ENCODE assay signal across 15 mouse cellular contexts in the genomic region with DNA sequence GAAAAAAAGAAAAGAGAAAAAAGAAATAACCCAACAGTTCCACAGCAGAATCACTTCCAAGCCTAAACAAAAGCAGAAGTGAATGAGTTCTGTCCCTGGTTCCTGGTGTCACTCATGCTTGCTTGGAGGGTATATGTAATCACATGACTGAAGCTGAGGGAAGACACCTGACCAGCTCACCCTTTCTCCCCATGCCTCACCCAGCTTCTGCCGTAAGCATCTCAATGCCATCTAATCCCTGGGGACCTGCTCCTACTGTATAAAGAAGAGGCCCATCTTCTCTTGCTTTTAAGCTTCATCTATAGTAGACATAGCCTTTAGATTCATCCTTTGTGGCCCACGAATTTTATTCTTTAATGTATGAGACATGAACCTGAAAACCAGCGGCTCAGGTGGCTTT.
"Had no signal": no experiment of that assay in that cellular context is flagged by ENCODE, and none has a peak within 500 bp of the region (broad histone marks: within the 10 kb centered on the region; RNA-seq: fewer than 3 reads in every experiment).

No protein-coding gene starts in this region.

- ATAC-seq: liver, postnatal 0 days; lung, postnatal 0 days; midbrain, embryonic 15.5 days had no signal

- H3K36me3 ChIP-seq: liver, embryonic 13.5 days; liver, embryonic 15.5 days; lung, embryonic 15.5 days; midbrain, embryonic 12.5 days; midbrain, embryonic 15.5 days; neural tube, embryonic 12.5 days had no signal

- H3K4me3 ChIP-seq: liver, embryonic 13.5 days; liver, embryonic 15.5 days; lung, embryonic 15.5 days; megakaryocyte, embryonic 14.5 days; midbrain, embryonic 12.5 days; midbrain, embryonic 15.5 days; neural tube, embryonic 12.5 days had no signal

- H3K4me2 ChIP-seq: liver, embryonic 13.5 days; liver, embryonic 15.5 days; lung, embryonic 15.5 days; midbrain, embryonic 12.5 days; midbrain, embryonic 15.5 days; neural tube, embryonic 12.5 days had no signal

- DNase-seq: liver, embryonic 13.5 days; liver, postnatal 0 days; lung, adult 2 months; lung, postnatal 4 days; right cerebral cortex, postnatal 14 days; thymus, adult 18-20 months; thymus, postnatal 14 days; thymus, postnatal 36 days had no signal

- H3K27ac ChIP-seq: liver, embryonic 13.5 days; liver, embryonic 15.5 days; lung, embryonic 15.5 days; midbrain, embryonic 12.5 days; midbrain, embryonic 15.5 days; neural tube, embryonic 12.5 days had no signal

- H3K4me1 ChIP-seq: lung, embryonic 15.5 days; megakaryocyte, embryonic 14.5 days; midbrain, embryonic 12.5 days; midbrain, embryonic 15.5 days; neural tube, embryonic 12.5 days had no signal

- H3K27me3 ChIP-seq: liver, embryonic 13.5 days; liver, embryonic 15.5 days; lung, embryonic 15.5 days; midbrain, embryonic 12.5 days; midbrain, embryonic 15.5 days; neural tube, embryonic 12.5 days had no signal

- H3K9ac ChIP-seq: liver, embryonic 13.5 days; liver, embryonic 15.5 days; liver, postnatal 0 days; lung, embryonic 15.5 days; midbrain, embryonic 12.5 days; midbrain, embryonic 15.5 days; neural tube, embryonic 12.5 days had no signal

- H3K9me3 ChIP-seq: liver, embryonic 13.5 days; liver, embryonic 15.5 days; lung, embryonic 15.5 days; megakaryocyte, embryonic 14.5 days; midbrain, embryonic 12.5 days; midbrain, embryonic 15.5 days; neural tube, embryonic 12.5 days had no signal
